Mouse (Mus musculus) cortical plate, adult 2 months (tissue): ENCODE data around the gene Cdk5rap2.

Source experiments
- CTCF ChIP-seq: fragments of 200-500 bp; IDR thresholded peaks from 2 replicates; pipeline ENCODE4 v1.5.1; 2011; ENCODE audit warnings: mild to moderate bottlenecking, control low read depth, low read length; ENCODE audit not compliant: insufficient read depth; ENCODE audit errors: extremely low read depth
- POLR2A ChIP-seq: fragments of 200-500 bp; IDR thresholded peaks from 2 replicates; pipeline ENCODE4 v1.6.1; 2011; ENCODE audit warnings: mild to moderate bottlenecking, low read length, control low read depth; ENCODE audit not compliant: insufficient read depth; ENCODE audit errors: extremely low read depth

- TF ChIP-seq POLR2A (no peak), CTCF (no peak)
These were observed 164.5 kb downstream of the Cdk5rap2 start for GRCm38 (mm10) chr4:70245706-70246105.
